Mouse (Mus musculus) adrenal gland, postnatal 36 days (tissue): Measurements from ENCODE around the gene Olfr206. TPM values are rescaled to one million over a fixed set of nuclear protein-coding genes. Genes with fewer than 3 reads are reported as not detected.
"Not testable (repeated sequence)": the region's sequence is repeated elsewhere in the genome, so short reads cannot be mapped to it uniquely, and the experiment has no call there.

Experiments
- DNase-seq, 2 experiments: peaks; one replicate each; pipeline ENCODE4 v3.0.0; 2021; ENCODE audit warnings: mixed read lengths in 1 of 2
- long read RNA-seq, 2 experiments: library from polyadenylated mRNA; stranded (forward); transcript quantifications; one replicate each; pipeline ENCODE4 v2.0.0; 2021; ENCODE audit warnings: borderline sequencing depth in 2 of 2
- total RNA-seq, 2 experiments: library from RNA; stranded (reverse); gene quantifications; 2 replicates each; pipeline ENCODE4 v1.2.3; 2021

Gene Olfr206
- not detected for total RNA-seq
- long read RNA-seq, experiment 1 = 0 reads
- long read RNA-seq, experiment 2 = 0 reads

GRCm38 (mm10) chr16:59349146-59349545, at the start of gene Olfr206:
Gene Olfr206 (minus strand): TSS chr16:59349246.
- no peak for DNase-seq

- no peak for DNase-seq
Measured at GRCm38 (mm10) chr16:59393300-59393699, 44.3 kb upstream of the Olfr206 start.

GRCm38 (mm10) chr16:59363893-59364292, 14.8 kb upstream of the Olfr206 start, which contains the start of gene Olfr209:
Gene Olfr209 (minus strand): TSS chr16:59363993.
- no peak for DNase-seq

GRCm38 (mm10) chr16:59331038-59331437, 18.0 kb downstream of the Olfr206 start, which contains the start of gene Olfr205:
Gene Olfr205 (minus strand): TSS chr16:59331138.
- no peak for DNase-seq

- not testable (repeated sequence) for DNase-seq
Measured at GRCm38 (mm10) chr16:59323262-59323661, 25.8 kb downstream of the Olfr206 start.

- DNase-seq = no peak
Measured at GRCm38 (mm10) chr16:59318148-59318547, 30.9 kb downstream of the Olfr206 start, which contains the start of gene Olfr204. Gene Olfr204 (minus strand): TSS chr16:59318248.

GRCm38 (mm10) chr16:59298581-59298980, 50.5 kb downstream of the Olfr206 start, which contains the start of gene Olfr203:
Gene Olfr203 (plus strand): TSS chr16:59298881.
- DNase-seq = no peak

Other genes with a start within 250 kb of the Olfr206 start
- not detected for gene Olfr193, start 237.4 kb downstream of the Olfr206 start, total RNA-seq
- not detected for gene Olfr194, start 228.2 kb downstream of the Olfr206 start, total RNA-seq
- not detected for gene Olfr195, start 202.2 kb downstream of the Olfr206 start, total RNA-seq
- gene Olfr196, start 178.8 kb downstream of the Olfr206 start, total RNA-seq = not detected
- not detected for gene Olfr198, start 145.7 kb downstream of the Olfr206 start, total RNA-seq
- not detected for gene Olfr199, start 129.5 kb downstream of the Olfr206 start, total RNA-seq
- not detected for gene Olfr201, start 76.6 kb downstream of the Olfr206 start, total RNA-seq
- gene Olfr202, start 62.5 kb downstream of the Olfr206 start, total RNA-seq = not detected
- not detected for gene Olfr203, start 50.4 kb downstream of the Olfr206 start, total RNA-seq
- not detected for gene Olfr204, start 31.0 kb downstream of the Olfr206 start, total RNA-seq
- not detected for gene Olfr205, start 18.1 kb downstream of the Olfr206 start, total RNA-seq
- not detected for gene Olfr209, start 14.7 kb upstream of the Olfr206 start, total RNA-seq
- gene Gabrr3, start 58.1 kb upstream of the Olfr206 start, total RNA-seq = not detected
- gene Riox2, start 122.5 kb upstream of the Olfr206 start, total RNA-seq = 10 to 100 TPM; 23.9 to 26.1 TPM